Mouse (Mus musculus): ENCODE data around the gene Rap1gap2.

GRCm38 (mm10) chr11:74433000-74433399 is 177.7 kb downstream of the Rap1gap2 start:
- TF ChIP-seq POLR2A (IDR thresholded peaks at IDR 0.05; ENCODE audit: borderline replicate concordance, extremely low read depth, low read depth, low read length) (no peak), CTCF (IDR thresholded peaks at IDR 0.05; ENCODE audit: insufficient read depth, low read length) (no peak)
